Mouse (Mus musculus): ENCODE data around the gene Fam174b. TPM values are rescaled to one million over a fixed set of nuclear protein-coding genes. Genes with fewer than 3 reads are reported as not detected.
A peak's percentile ranks its signal among the peaks of the same experiment; 100 is the strongest.

The Fam174b gene
- polyA plus RNA-seq, 1 experiment, result 3.5 TPM

- no peaks in the 10 kb centered on the region for H3K9me3 ChIP-seq (replicated peaks; ENCODE audit: control insufficient read depth, insufficient read depth, low read length, poor library complexity, severe bottlenecking)
- H3K9ac ChIP-seq (ENCODE audit: low read depth, poor library complexity, severe bottlenecking), result no peak overlapping the region
- H3K4me1 ChIP-seq (ENCODE audit: control insufficient read depth, insufficient read depth, low read length), result no peaks in the 10 kb centered on the region
- TF ChIP-seq EP300 (IDR thresholded peaks at IDR 0.05; ENCODE audit: insufficient read depth, low read depth, low read length) (no peak), POLR2A (IDR thresholded peaks at IDR 0.05; ENCODE audit: insufficient read depth, low read length) (no peak), CTCF (IDR thresholded peaks at IDR 0.05; ENCODE audit: low read depth, low read length) (no peak)
- H3K4me3 ChIP-seq (ENCODE audit: low read depth, low read length), result no peak overlapping the region
- no peaks in the 10 kb centered on the region for H3K36me3 ChIP-seq (ENCODE audit: control insufficient read depth, insufficient read depth, low read length, poor library complexity, severe bottlenecking)
- H3K27me3 ChIP-seq (ENCODE audit: control insufficient read depth, insufficient read depth, low read length, poor library complexity, severe bottlenecking), result no peaks in the 10 kb centered on the region
- H3K27ac ChIP-seq (ENCODE audit: insufficient read depth, low read length), result no peak overlapping the region
These were observed 45.7 kb downstream of the Fam174b start for GRCm38 (mm10) chr7:73785815-73786214.

- H3K36me3 ChIP-seq (ENCODE audit: control insufficient read depth, insufficient read depth, low read length, poor library complexity, severe bottlenecking), result no peaks in the 10 kb centered on the region
- no peaks in the 10 kb centered on the region for H3K4me1 ChIP-seq (ENCODE audit: control insufficient read depth, insufficient read depth, low read length)
- TF ChIP-seq EP300 (IDR thresholded peaks at IDR 0.05; ENCODE audit: insufficient read depth, low read depth, low read length), result no peak
- TF ChIP-seq POLR2A (IDR thresholded peaks at IDR 0.05; ENCODE audit: insufficient read depth, low read length), result no peak
- TF ChIP-seq CTCF (IDR thresholded peaks at IDR 0.05; ENCODE audit: low read depth, low read length), result no peak
- no peaks in the 10 kb centered on the region for H3K9me3 ChIP-seq (replicated peaks; ENCODE audit: control insufficient read depth, insufficient read depth, low read length, poor library complexity, severe bottlenecking)
- H3K27me3 ChIP-seq (ENCODE audit: control insufficient read depth, insufficient read depth, low read length, poor library complexity, severe bottlenecking), result no peaks in the 10 kb centered on the region
- H3K4me3 ChIP-seq (ENCODE audit: low read depth, low read length), result no peak overlapping the region
- H3K27ac ChIP-seq (ENCODE audit: insufficient read depth, low read length), result no peak overlapping the region
- no peak overlapping the region for H3K9ac ChIP-seq (ENCODE audit: low read depth, poor library complexity, severe bottlenecking)
These were observed 47.4 kb downstream of the Fam174b start for GRCm38 (mm10) chr7:73787513-73787912.

- Histone ChIP-seq H3K27ac (ENCODE audit: insufficient read depth, low read length) (no peak overlapping the region), H3K9me3 (replicated peaks; ENCODE audit: control insufficient read depth, insufficient read depth, low read length, poor library complexity, severe bottlenecking) (no peaks in the 10 kb centered on the region), H3K4me3 (ENCODE audit: low read depth, low read length) (no peak overlapping the region), H3K9ac (ENCODE audit: low read depth, poor library complexity, severe bottlenecking) (no peak overlapping the region), H3K27me3 (ENCODE audit: control insufficient read depth, insufficient read depth, low read length, poor library complexity, severe bottlenecking) (no peaks in the 10 kb centered on the region; the same call in 1 of the 2 replicates), H3K4me1 (ENCODE audit: control insufficient read depth, insufficient read depth, low read length) (no peaks in the 10 kb centered on the region), H3K36me3 (ENCODE audit: control insufficient read depth, insufficient read depth, low read length, poor library complexity, severe bottlenecking) (no peaks in the 10 kb centered on the region)
- TF ChIP-seq EP300 (IDR thresholded peaks at IDR 0.05; ENCODE audit: insufficient read depth, low read depth, low read length) (no peak), CTCF (IDR thresholded peaks at IDR 0.05; ENCODE audit: low read depth, low read length) (no peak), POLR2A (IDR thresholded peaks at IDR 0.05; ENCODE audit: insufficient read depth, low read length) (no peak)
These were observed 51.0 kb downstream of the Fam174b start for GRCm38 (mm10) chr7:73791096-73791495.

GRCm38 (mm10) chr7:73792155-73792554 is 52.1 kb downstream of the Fam174b start:
- no peak overlapping the region for H3K9ac ChIP-seq (ENCODE audit: low read depth, poor library complexity, severe bottlenecking)
- no peaks in the 10 kb centered on the region for H3K9me3 ChIP-seq (replicated peaks; ENCODE audit: control insufficient read depth, insufficient read depth, low read length, poor library complexity, severe bottlenecking)
- no peaks in the 10 kb centered on the region; the same call in 1 of the 2 replicates for H3K27me3 ChIP-seq (ENCODE audit: control insufficient read depth, insufficient read depth, low read length, poor library complexity, severe bottlenecking)
- no peaks in the 10 kb centered on the region for H3K36me3 ChIP-seq (ENCODE audit: control insufficient read depth, insufficient read depth, low read length, poor library complexity, severe bottlenecking)
- no peak overlapping the region for H3K27ac ChIP-seq (ENCODE audit: insufficient read depth, low read length)
- H3K4me1 ChIP-seq (ENCODE audit: control insufficient read depth, insufficient read depth, low read length), result no peaks in the 10 kb centered on the region
- TF ChIP-seq EP300 (IDR thresholded peaks at IDR 0.05; ENCODE audit: insufficient read depth, low read depth, low read length) (no peak), CTCF (IDR thresholded peaks at IDR 0.05; ENCODE audit: low read depth, low read length) (no peak), POLR2A (IDR thresholded peaks at IDR 0.05; ENCODE audit: insufficient read depth, low read length) (no peak)
- H3K4me3 ChIP-seq (ENCODE audit: low read depth, low read length), result no peak overlapping the region

- H3K4me1 ChIP-seq (ENCODE audit: control insufficient read depth, insufficient read depth, low read length), result no peaks in the 10 kb centered on the region
- H3K9ac ChIP-seq (ENCODE audit: low read depth, poor library complexity, severe bottlenecking), result no peak overlapping the region
- no peaks in the 10 kb centered on the region for H3K9me3 ChIP-seq (replicated peaks; ENCODE audit: control insufficient read depth, insufficient read depth, low read length, poor library complexity, severe bottlenecking)
- H3K36me3 ChIP-seq (ENCODE audit: control insufficient read depth, insufficient read depth, low read length, poor library complexity, severe bottlenecking), result no peaks in the 10 kb centered on the region
- TF ChIP-seq EP300 (IDR thresholded peaks at IDR 0.05; ENCODE audit: insufficient read depth, low read depth, low read length) (no peak), POLR2A (IDR thresholded peaks at IDR 0.05; ENCODE audit: insufficient read depth, low read length) (no peak), CTCF (IDR thresholded peaks at IDR 0.05; ENCODE audit: low read depth, low read length) (no peak)
- H3K27me3 ChIP-seq (ENCODE audit: control insufficient read depth, insufficient read depth, low read length, poor library complexity, severe bottlenecking), result no peaks in the 10 kb centered on the region; the same call in 1 of the 2 replicates
- H3K4me3 ChIP-seq (ENCODE audit: low read depth, low read length), result no peak overlapping the region
- H3K27ac ChIP-seq (ENCODE audit: insufficient read depth, low read length), result no peak overlapping the region
These were observed 52.5 kb downstream of the Fam174b start for GRCm38 (mm10) chr7:73792641-73793040.

GRCm38 (mm10) chr7:73809261-73809660 is 69.2 kb downstream of the Fam174b start:
- no peak overlapping the region for H3K4me3 ChIP-seq (ENCODE audit: low read depth, low read length)
- no peaks in the 10 kb centered on the region for H3K27me3 ChIP-seq (ENCODE audit: control insufficient read depth, insufficient read depth, low read length, poor library complexity, severe bottlenecking)
- H3K36me3 ChIP-seq (ENCODE audit: control insufficient read depth, insufficient read depth, low read length, poor library complexity, severe bottlenecking), result no peaks in the 10 kb centered on the region
- no peak overlapping the region for H3K9ac ChIP-seq (ENCODE audit: low read depth, poor library complexity, severe bottlenecking)
- H3K9me3 ChIP-seq (replicated peaks; ENCODE audit: control insufficient read depth, insufficient read depth, low read length, poor library complexity, severe bottlenecking), result no peaks in the 10 kb centered on the region
- H3K4me1 ChIP-seq (ENCODE audit: control insufficient read depth, insufficient read depth, low read length), result no peaks in the 10 kb centered on the region
- TF ChIP-seq EP300 (IDR thresholded peaks at IDR 0.05; ENCODE audit: insufficient read depth, low read depth, low read length), result no peak
- TF ChIP-seq CTCF (IDR thresholded peaks at IDR 0.05; ENCODE audit: low read depth, low read length), result peak; percentile 33
- no peak for TF ChIP-seq POLR2A (IDR thresholded peaks at IDR 0.05; ENCODE audit: insufficient read depth, low read length)
- no peak overlapping the region for H3K27ac ChIP-seq (ENCODE audit: insufficient read depth, low read length)
